Mouse (Mus musculus): ENCODE data around the gene Ldhc.

DNA sequence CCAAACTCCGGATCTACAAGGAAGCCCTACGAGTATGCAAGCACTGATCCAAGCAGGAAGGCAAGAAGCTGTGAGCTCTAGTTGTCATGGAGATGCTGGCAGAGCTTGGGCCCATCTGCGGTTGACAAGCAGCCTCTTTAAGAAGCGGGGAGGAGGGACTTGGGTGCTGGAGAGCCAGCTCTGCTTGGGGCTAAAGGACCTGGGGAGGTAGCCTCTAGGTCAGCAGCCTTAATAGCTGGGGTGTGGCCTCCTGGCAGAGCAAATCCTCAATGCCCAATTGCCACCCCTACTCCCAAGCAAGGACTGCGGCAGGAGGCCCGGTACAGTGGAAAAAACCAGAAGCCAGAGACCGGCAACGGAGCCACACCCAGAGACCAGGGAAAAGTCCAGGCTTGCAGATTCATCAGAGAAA is 22.1 kb upstream of the Ldhc start:
- TF ChIP-seq GATA1 (IDR thresholded peaks at IDR 0.05; ENCODE audit: low read length) (no peak), TAL1 (IDR thresholded peaks at IDR 0.05; ENCODE audit: low read length) (no peak)

All from erythroblast, embryonic 14.5 days (primary cell).